Mouse (Mus musculus): Measurements from ENCODE around the gene 1700030K09Rik.

The 1700030K09Rik gene

GRCm38 (mm10) chr8:72504637-72505314 lies 61.1 kb downstream of the 1700030K09Rik start:
- no peak for DNase-seq (ENCODE audit: low read depth, low spot score)

- no peak for DNase-seq (ENCODE audit: low read depth, low spot score)
These were observed 63.8 kb downstream of the 1700030K09Rik start for GRCm38 (mm10) chr8:72507505-72507904.

Measured in embryo, embryonic 11.5 days (tissue).